Mouse (Mus musculus): Measurements from ENCODE around the gene Kif4.

DNA sequence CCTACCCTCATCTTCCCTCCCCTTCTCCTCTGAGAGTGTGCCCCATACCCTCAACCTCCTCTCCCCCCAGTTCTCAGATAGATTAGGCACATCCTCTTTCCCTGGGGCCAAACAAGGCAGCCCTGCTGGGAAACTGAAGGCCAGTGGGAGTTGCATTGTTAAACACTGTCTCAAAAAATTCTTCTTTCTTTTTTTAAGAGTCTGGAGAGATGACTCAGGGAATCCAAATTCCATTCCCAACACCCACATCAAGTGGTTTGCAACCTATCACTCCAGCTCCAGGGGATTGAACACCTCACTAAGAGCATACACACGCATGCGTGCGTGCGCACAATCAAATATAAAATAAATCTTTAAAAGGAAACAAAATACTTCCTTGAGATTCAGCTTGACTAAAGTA, 71.2 kb downstream of the Kif4 start:
- TF ChIP-seq CTCF (IDR thresholded peaks at IDR 0.05; ENCODE audit: insufficient read depth, low read depth, low read length) (no peak), POLR2A (IDR thresholded peaks at IDR 0.05; ENCODE audit: insufficient read depth, low read depth, low read length) (no peak)

Measured in olfactory bulb, adult 2 months (tissue).